Mouse (Mus musculus) layer of hippocampus, postnatal 25 days (tissue): ENCODE measurements around the gene Mta2. TPM values are rescaled to one million over a fixed set of nuclear protein-coding genes. Genes with fewer than 3 reads are reported as not detected.
"Not testable (repeated sequence)": the region's sequence is repeated elsewhere in the genome, so short reads cannot be mapped to it uniquely, and the experiment has no call there.

Experiments used
- DNase-seq, 2 experiments: peaks; one replicate each; pipeline ENCODE4 v3.0.0; 2022; ENCODE audit warnings: mixed read lengths in 2 of 2, low spot score in 1 of 2; ENCODE audit errors: extremely low spot score in 1 of 2
- total RNA-seq, 2 experiments: library from RNA; stranded (reverse); gene quantifications; 2 replicates each; pipeline ENCODE4 v1.2.3; 2021

Gene Mta2
- 10 to 100 TPM; 51.2 to 58.4 TPM for total RNA-seq

- DNase-seq, result peak; percentile 93 to 94
These were observed at the start of gene Mta2 for GRCm38 (mm10) chr19:8941515-8942217. Gene Mta2, plus strand, starts transcription at chr19:8941875.

- DNase-seq, result peak; percentile 79 to 87
These were observed 48.6 kb upstream of the Mta2 start, which contains the start of gene Ints5 for GRCm38 (mm10) chr19:8892829-8893766. Gene Ints5, plus strand, starts transcription at chr19:8893005.

- DNase-seq, result no peak
These were observed 46.2 kb upstream of the Mta2 start for GRCm38 (mm10) chr19:8895397-8895960.

- DNase-seq, result not testable (repeated sequence)
These were observed 45.4 kb upstream of the Mta2 start for GRCm38 (mm10) chr19:8896231-8896630.

GRCm38 (mm10) chr19:8897211-8897864, 44.3 kb upstream of the Mta2 start:
- not testable (repeated sequence) for DNase-seq

GRCm38 (mm10) chr19:8897865-8898495, 43.7 kb upstream of the Mta2 start, which contains the start of gene Ganab:
Gene Ganab, plus strand, starts transcription at chr19:8898071.
- peak; percentile 86 to 87 for DNase-seq

GRCm38 (mm10) chr19:8898576-8898975, 43.1 kb upstream of the Mta2 start:
- DNase-seq, result no peak

- DNase-seq, result no peak
These were observed 42.6 kb upstream of the Mta2 start for GRCm38 (mm10) chr19:8899079-8899478.

- no peak for DNase-seq
These were observed 38.3 kb upstream of the Mta2 start for GRCm38 (mm10) chr19:8903412-8903811.

GRCm38 (mm10) chr19:8908531-8908930, 33.1 kb upstream of the Mta2 start:
- DNase-seq, result no peak

- no peak for DNase-seq
These were observed 29.9 kb upstream of the Mta2 start for GRCm38 (mm10) chr19:8911810-8912209.

GRCm38 (mm10) chr19:8914212-8914611, 27.5 kb upstream of the Mta2 start:
- no peak for DNase-seq

GRCm38 (mm10) chr19:8919000-8919399, 22.7 kb upstream of the Mta2 start:
- DNase-seq, result no peak

GRCm38 (mm10) chr19:8919684-8920072, 22.0 kb upstream of the Mta2 start:
- DNase-seq, result no peak

- peak; percentile 85 to 90 for DNase-seq
These were observed 21.5 kb upstream of the Mta2 start, which contains the start of gene B3gat3 for GRCm38 (mm10) chr19:8920073-8920736. Gene B3gat3, plus strand, starts transcription at chr19:8920374.

- no peak for DNase-seq
These were observed 20.8 kb upstream of the Mta2 start for GRCm38 (mm10) chr19:8920836-8921291.

GRCm38 (mm10) chr19:8921741-8922140, 19.9 kb upstream of the Mta2 start:
- no peak for DNase-seq

- DNase-seq, result no peak
These were observed 14.9 kb upstream of the Mta2 start for GRCm38 (mm10) chr19:8926766-8927165.

GRCm38 (mm10) chr19:8927891-8928525, 13.7 kb upstream of the Mta2 start:
- no peak for DNase-seq
